Mouse (Mus musculus) gastrocnemius, postnatal 4 days (tissue): ENCODE measurements around the gene Pm20d1. TPM values are rescaled to one million over a fixed set of nuclear protein-coding genes. Genes with fewer than 3 reads are reported as not detected.

ENCODE experiments used
- DNase-seq, 2 experiments: peaks; one replicate each; pipeline ENCODE4 v3.0.0; 2021 to 2022; ENCODE audit warnings: low spot score in 2 of 2, mixed read lengths in 2 of 2
- long read RNA-seq, 2 experiments: library from polyadenylated mRNA; stranded (forward); transcript quantifications; one replicate each; pipeline ENCODE4 v2.0.0; 2021
- total RNA-seq, 2 experiments: library from RNA; stranded (reverse); gene quantifications; 2 replicates each; pipeline ENCODE4 v1.2.3; 2021

Gene Pm20d1
- total RNA-seq, result 1 to 10 TPM; 1.1 TPM
- long read RNA-seq, experiment 1, partial matches to known transcripts, result 0 of 1 reads
- long read RNA-seq, experiment 1, other reads (novel, unspliced or antisense), result 1 of 1 reads
- long read RNA-seq, experiment 2, full-length matches to known transcripts, result 2 of 2 reads
- long read RNA-seq, experiment 2, partial matches to known transcripts, result 0 of 2 reads
- long read RNA-seq, experiment 2, other reads (novel, unspliced or antisense), result 0 of 2 reads

- DNase-seq, result peak in 1 of 2 experiments; percentile 58
Measured at GRCm38 (mm10) chr1:131797202-131797909, at the start of gene Pm20d1. TSS of gene Pm20d1 (plus strand) at chr1:131797381.

- DNase-seq, result no peak
Measured at GRCm38 (mm10) chr1:131747761-131748160, 49.4 kb upstream of the Pm20d1 start.

GRCm38 (mm10) chr1:131748636-131749035 is 48.5 kb upstream of the Pm20d1 start:
- DNase-seq, result no peak

GRCm38 (mm10) chr1:131749706-131750545 is 47.3 kb upstream of the Pm20d1 start:
- no peak for DNase-seq

GRCm38 (mm10) chr1:131751181-131751890 is 45.8 kb upstream of the Pm20d1 start:
- DNase-seq, result peak in 1 of 2 experiments; percentile 63

GRCm38 (mm10) chr1:131751891-131752311 is 45.3 kb upstream of the Pm20d1 start:
- DNase-seq, result no peak

- no peak for DNase-seq
Measured at GRCm38 (mm10) chr1:131754212-131754829, 42.9 kb upstream of the Pm20d1 start.

- DNase-seq, result peak in 1 of 2 experiments; percentile 43
Measured at GRCm38 (mm10) chr1:131754916-131755315, 42.3 kb upstream of the Pm20d1 start.

- no peak for DNase-seq
Measured at GRCm38 (mm10) chr1:131757211-131757610, 40.0 kb upstream of the Pm20d1 start.

- no peak for DNase-seq
Measured at GRCm38 (mm10) chr1:131758796-131759195, 38.4 kb upstream of the Pm20d1 start.

GRCm38 (mm10) chr1:131759667-131760427 is 37.3 kb upstream of the Pm20d1 start:
- DNase-seq, result no peak

- no peak for DNase-seq
Measured at GRCm38 (mm10) chr1:131760428-131760820, 36.8 kb upstream of the Pm20d1 start.

GRCm38 (mm10) chr1:131761079-131761831 is 35.9 kb upstream of the Pm20d1 start:
- peak in 1 of 2 experiments; percentile 6 for DNase-seq

GRCm38 (mm10) chr1:131763683-131764082 is 33.5 kb upstream of the Pm20d1 start:
- DNase-seq, result no peak

GRCm38 (mm10) chr1:131764581-131765338 is 32.4 kb upstream of the Pm20d1 start:
- peak in 1 of 2 experiments; percentile 6 for DNase-seq

GRCm38 (mm10) chr1:131765357-131766001 is 31.7 kb upstream of the Pm20d1 start:
- DNase-seq, result peak; percentile 74 to 82

GRCm38 (mm10) chr1:131769296-131769695 is 27.9 kb upstream of the Pm20d1 start:
- no peak for DNase-seq

- DNase-seq, result peak in 1 of 2 experiments; percentile 52
Measured at GRCm38 (mm10) chr1:131770656-131771055, 26.5 kb upstream of the Pm20d1 start.
